Mouse (Mus musculus) ES-E14 (cell line): ENCODE measurements around the gene Fbxl22. TPM values are rescaled to one million over a fixed set of nuclear protein-coding genes. Genes with fewer than 3 reads are reported as not detected.

Experiments used
- DNase-seq: peaks from one replicate; pipeline ENCODE4 v3.0.0-alpha.2; 2013; ENCODE audit warnings: low read depth, low spot score
- H3K27ac ChIP-seq: 2 replicates; pipeline ENCODE4 v1.5.1; 2012; ENCODE audit warnings: low read depth, mild to moderate bottlenecking, low read length, moderate library complexity, mixed read lengths; ENCODE audit not compliant: poor library complexity, insufficient read depth, severe bottlenecking
- H3K36me3 ChIP-seq: 2 replicates; pipeline ENCODE4 v1.6.1; 2012; ENCODE audit warnings: mild to moderate bottlenecking, low read length, moderate library complexity, mixed read lengths; ENCODE audit not compliant: control insufficient read depth, poor library complexity, insufficient read depth, severe bottlenecking
- H3K4me1 ChIP-seq, 2 experiments: fragments of 150-350 bp in 1 of 2; sonication (generic) in 1 of 2; 2 replicates each; pipeline ENCODE4 v1.6.1; 2012; ENCODE audit warnings: low read length in 2 of 2, mild to moderate bottlenecking in 1 of 2, mixed read lengths in 1 of 2; ENCODE audit not compliant: control insufficient read depth in 2 of 2, insufficient read depth in 2 of 2, poor library complexity in 1 of 2
- H3K4me3 ChIP-seq, 2 experiments: fragments of 150-350 bp in 1 of 2; sonication (generic) in 1 of 2; 2 replicates each; pipeline ENCODE4 v1.5.1; 2012; ENCODE audit warnings: low read length in 2 of 2, low read depth in 1 of 2, mild to moderate bottlenecking in 1 of 2, mixed read lengths in 1 of 2; ENCODE audit not compliant: insufficient read depth in 1 of 2, poor library complexity in 1 of 2, severe bottlenecking in 1 of 2
- H3K9ac ChIP-seq: 2 replicates; pipeline ENCODE4 v1.6.1; 2012; ENCODE audit warnings: low read depth, mild to moderate bottlenecking, low read length, mixed read lengths; ENCODE audit not compliant: poor library complexity, insufficient read depth, severe bottlenecking
- H3K9me3 ChIP-seq: fragments of 150-350 bp; sonication (generic); 2 replicates; pipeline ENCODE4 v1.6.1; 2012; ENCODE audit warnings: low read depth, mild to moderate bottlenecking, low read length; ENCODE audit not compliant: control insufficient read depth, insufficient read depth
- CHD2 ChIP-seq: IDR thresholded peaks from 2 replicates; pipeline ENCODE4 v1.6.1; 2014; ENCODE audit warnings: mild to moderate bottlenecking, low read depth, low read length, inconsistent platforms
- HCFC1 ChIP-seq: IDR thresholded peaks from 2 replicates; pipeline ENCODE4 v1.6.1; 2012; ENCODE audit warnings: low read length, inconsistent platforms, borderline replicate concordance; ENCODE audit not compliant: insufficient read depth
- MAFK ChIP-seq: IDR thresholded peaks from 2 replicates; pipeline ENCODE4 v1.6.1; 2014; ENCODE audit warnings: mild to moderate bottlenecking, low read depth, low read length, inconsistent platforms; ENCODE audit not compliant: insufficient read depth
- ZC3H11A ChIP-seq: IDR thresholded peaks from 2 replicates; pipeline ENCODE4 v1.6.1; 2012; ENCODE audit warnings: low read depth, mild to moderate bottlenecking, inconsistent platforms, low read length, borderline replicate concordance
- ZNF384 ChIP-seq: IDR thresholded peaks from 2 replicates; pipeline ENCODE4 v1.6.1; 2012; ENCODE audit warnings: low read depth, low read length, inconsistent platforms
- in situ Hi-C, 2 experiments: fragments of 600-800 bp; cut with MboI; formaldehyde crosslinking; loops; one replicate each; pipeline ENCODE4 v1.15.1; 2025; ENCODE audit warnings: low sequenced_read_pairs in 2 of 2, inconsistent platforms in 1 of 2; ENCODE audit not compliant: unreplicated experiment in 2 of 2
- total RNA-seq: library from RNA; depleted of rRNA; stranded (reverse); fragments of 300-350 nt; gene quantifications from 2 replicates; pipeline ENCODE4 v1.2.3, GENCODE M21; 2012

Gene Fbxl22
- total RNA-seq, 1 experiment, result 0.76 TPM

GRCm38 (mm10) chr9:66558971-66559370 is 44.6 kb upstream of the Fbxl22 start:
- Histone ChIP-seq H3K27ac (no peak overlapping the region), H3K9ac (no peak overlapping the region), H3K36me3 (no peaks in the 10 kb centered on the region), H3K9me3 (no peaks in the 10 kb centered on the region), H3K4me3 (no peak overlapping the region), H3K4me1 (no peaks in the 10 kb centered on the region)
- TF ChIP-seq ZC3H11A (no peak), MAFK (no peak), CHD2 (no peak), ZNF384 (no peak; the same call in 1 of the 2 replicates), HCFC1 (no peak)
- DNase-seq, result no peak
- in situ Hi-C loops, result no loop called here

DNA sequence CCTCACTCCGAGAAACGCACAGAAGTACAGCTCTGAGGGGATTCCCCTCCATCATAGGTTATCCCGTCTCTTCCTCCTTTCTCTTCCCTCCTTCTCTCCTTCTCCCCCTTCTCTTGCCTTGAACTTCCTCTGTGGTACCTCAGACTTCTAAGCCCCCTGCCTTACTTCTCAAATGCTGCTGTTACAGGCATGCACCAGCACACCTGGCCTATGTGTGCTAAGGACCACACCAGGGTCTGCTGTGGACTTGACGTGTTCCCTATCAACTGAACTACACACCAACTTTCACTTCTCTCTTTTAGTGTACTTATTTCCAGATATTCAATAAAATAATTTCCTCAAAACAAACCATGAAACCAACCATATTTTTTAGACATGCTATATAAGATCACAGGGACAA is 28.4 kb upstream of the Fbxl22 start:
- no peak overlapping the region for H3K27ac ChIP-seq
- no peaks in the 10 kb centered on the region for H3K9me3 ChIP-seq
- H3K4me1 ChIP-seq, result no peaks in the 10 kb centered on the region
- no peaks in the 10 kb centered on the region for H3K36me3 ChIP-seq
- no peak overlapping the region for H3K9ac ChIP-seq
- no peak for TF ChIP-seq ZC3H11A
- no peak for TF ChIP-seq ZNF384
- TF ChIP-seq HCFC1, result no peak
- TF ChIP-seq CHD2, result no peak
- no peak for TF ChIP-seq MAFK
- DNase-seq, result no peak
- in situ Hi-C loops, result no loop called here
- H3K4me3 ChIP-seq, result no peak overlapping the region

DNA sequence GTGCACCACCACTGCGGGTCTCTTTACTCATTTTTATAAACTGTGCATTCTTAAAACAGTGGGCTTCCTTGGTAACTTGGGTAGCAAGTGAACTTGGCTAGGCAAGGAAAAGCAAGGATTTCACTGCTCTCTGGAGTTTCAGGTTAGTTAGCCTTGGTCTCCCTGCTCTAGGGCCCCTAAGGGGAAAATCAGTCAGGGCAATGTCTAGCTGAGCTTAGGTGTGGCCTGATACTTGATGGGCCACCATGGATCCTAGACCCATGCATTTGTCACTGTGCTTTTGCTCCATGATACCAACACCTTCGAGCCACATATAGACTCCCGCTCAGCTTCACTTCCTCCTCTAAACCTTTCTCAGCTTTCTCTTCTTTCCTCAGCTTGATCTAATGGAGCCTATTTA is 7.2 kb upstream of the Fbxl22 start:
- H3K9me3 ChIP-seq, result no peaks in the 10 kb centered on the region

DNA sequence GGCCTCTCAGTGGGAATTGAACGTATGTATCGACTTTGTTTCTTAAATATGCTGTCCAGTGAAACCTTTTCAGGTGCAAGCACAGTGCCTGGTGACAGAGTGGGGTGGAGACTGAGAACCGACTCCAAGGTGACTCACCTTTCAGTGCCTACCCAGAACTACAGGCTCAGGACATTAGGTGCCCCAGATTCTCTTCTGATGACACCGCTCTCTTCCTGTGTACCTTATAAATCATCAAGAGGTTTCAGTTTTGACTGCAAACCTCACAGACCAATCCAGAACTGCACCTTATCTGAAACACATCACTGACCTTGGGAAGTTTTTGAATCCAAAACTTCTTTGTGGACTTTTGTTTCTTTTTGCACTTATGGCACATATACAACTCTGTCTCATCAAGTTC is 5.9 kb upstream of the Fbxl22 start:
- Histone ChIP-seq H3K9me3 (no peaks in the 10 kb centered on the region), H3K27ac (no peak overlapping the region), H3K4me1 (no peaks in the 10 kb centered on the region), H3K9ac (no peak overlapping the region), H3K4me3 (no peak overlapping the region), H3K36me3 (peaks cover 7% of the 10 kb centered on the region; the same call in 1 of the 2 replicates)
- no peak for TF ChIP-seq ZNF384
- TF ChIP-seq CHD2, result no peak
- no peak for TF ChIP-seq HCFC1
- TF ChIP-seq ZC3H11A, result no peak
- TF ChIP-seq MAFK, result no peak
- DNase-seq, result no peak
- in situ Hi-C loops, result no loop called here

More for the DNA sequence above, 7.2 kb upstream of the Fbxl22 start:
- no peak overlapping the region for H3K4me3 ChIP-seq
- peaks cover 3% of the 10 kb centered on the region; the same call in 1 of the 2 replicates for H3K36me3 ChIP-seq
- TF ChIP-seq ZNF384, result no peak
- no peak for TF ChIP-seq ZC3H11A
- TF ChIP-seq MAFK, result no peak
- TF ChIP-seq HCFC1, result no peak
- TF ChIP-seq CHD2, result no peak
- no peaks in the 10 kb centered on the region for H3K4me1 ChIP-seq
- H3K27ac ChIP-seq, result no peak overlapping the region
- no peak for DNase-seq
- no peak overlapping the region for H3K9ac ChIP-seq
- in situ Hi-C loops, result no loop called here

- Histone ChIP-seq H3K9me3 (no peaks in the 10 kb centered on the region), H3K36me3 (peaks cover 7% of the 10 kb centered on the region; the same call in 1 of the 2 replicates), H3K9ac (no peak overlapping the region), H3K4me3 (no peak overlapping the region), H3K27ac (no peak overlapping the region), H3K4me1 (peaks cover 4% of the 10 kb centered on the region in 2 experiments; a peak in 3 of 4 replicates)
- in situ Hi-C loops, result no loop called here
- TF ChIP-seq ZC3H11A, result no peak
- no peak for TF ChIP-seq ZNF384
- TF ChIP-seq MAFK, result no peak
- no peak for TF ChIP-seq HCFC1
- no peak for TF ChIP-seq CHD2
- no peak for DNase-seq
Measured at GRCm38 (mm10) chr9:66518901-66519300, 4.5 kb upstream of the Fbxl22 start.
